Mouse (Mus musculus) gastrocnemius, postnatal 10 days (tissue): ENCODE measurements at regions not wholly inside any gene's neighbourhood (a gene's known extent, or its start where the extent isn't known, plus 50 kb on each side); places are given as distances from the start of the nearest gene placed in this dataset.
A peak's percentile ranks its signal among the peaks of the same experiment; 100 is the strongest.

ENCODE experiments used
- DNase-seq: peaks from one replicate; pipeline ENCODE4 v3.0.0; 2021; ENCODE audit warnings: mixed read lengths

DNA sequence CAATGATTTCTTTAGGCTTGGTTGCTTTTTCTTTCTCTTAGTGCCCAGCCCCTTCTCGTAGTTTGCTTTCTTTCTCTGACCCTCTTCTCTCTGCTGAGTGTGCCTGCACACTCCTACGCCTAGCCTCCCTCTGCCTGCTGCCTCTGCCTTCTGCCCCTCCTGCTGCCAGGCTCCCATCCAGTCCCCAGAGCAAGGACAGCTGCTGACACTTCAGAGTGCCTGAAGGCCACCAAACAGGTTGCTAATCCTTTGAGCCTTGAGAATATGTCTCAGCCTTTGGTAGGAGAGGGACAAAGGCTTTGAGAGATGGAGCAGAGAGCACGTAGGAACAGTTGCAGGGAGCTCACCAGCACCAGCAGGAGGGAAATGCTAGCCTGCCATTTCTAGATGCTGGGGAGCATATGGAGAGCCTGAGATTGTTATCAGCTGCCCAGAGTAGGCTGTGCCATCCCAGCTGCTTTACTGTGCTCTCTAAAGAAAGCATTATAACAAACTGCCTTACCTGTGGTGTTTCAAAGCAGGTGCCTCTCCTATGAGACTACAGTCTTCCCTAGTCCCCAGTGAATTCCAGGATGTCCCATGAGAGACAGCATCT is 103.0 kb upstream of the Arrdc4 start:
- no peak for DNase-seq

DNA sequence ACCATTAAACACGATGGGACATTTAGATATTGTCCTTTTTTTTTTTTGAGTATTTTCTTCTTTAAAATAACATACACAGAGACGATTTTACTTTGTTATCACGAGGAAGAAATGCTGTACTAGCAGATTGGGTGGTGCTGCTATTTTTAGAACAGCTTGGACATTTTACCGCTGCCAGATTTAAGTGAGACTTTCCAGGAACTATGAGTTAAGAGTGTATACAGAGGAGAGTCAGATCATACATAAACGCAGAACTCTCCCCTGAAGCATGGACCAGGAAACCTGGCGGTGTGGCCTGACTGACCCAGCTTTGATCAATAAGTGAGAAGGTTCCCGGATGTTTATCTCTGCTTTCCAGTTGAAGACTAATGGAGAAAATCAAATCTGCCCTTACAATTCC is 95.6 kb upstream of the Arrdc4 start:
- no peak for DNase-seq

DNA sequence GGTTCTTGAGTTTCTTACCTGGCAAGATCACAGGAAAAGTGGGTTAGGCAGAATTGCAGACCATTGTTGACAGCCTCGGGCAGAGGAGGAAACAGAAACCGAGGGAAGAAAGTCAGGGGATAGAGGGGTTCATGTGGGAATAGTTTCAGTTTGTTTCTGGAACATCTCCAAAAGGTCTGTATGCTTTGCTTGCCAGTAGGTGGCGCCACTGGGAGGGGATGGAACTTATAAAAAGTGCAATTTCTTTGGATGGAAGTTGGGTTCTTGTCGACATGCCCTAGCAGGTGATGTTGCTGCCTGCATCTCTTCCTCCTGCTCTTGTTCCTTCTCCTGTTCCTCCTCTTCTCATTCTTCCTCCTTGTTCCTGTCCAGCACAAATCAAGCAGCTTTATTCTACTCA is 94.3 kb upstream of the Arrdc4 start:
- peak; percentile 10 for DNase-seq

DNA sequence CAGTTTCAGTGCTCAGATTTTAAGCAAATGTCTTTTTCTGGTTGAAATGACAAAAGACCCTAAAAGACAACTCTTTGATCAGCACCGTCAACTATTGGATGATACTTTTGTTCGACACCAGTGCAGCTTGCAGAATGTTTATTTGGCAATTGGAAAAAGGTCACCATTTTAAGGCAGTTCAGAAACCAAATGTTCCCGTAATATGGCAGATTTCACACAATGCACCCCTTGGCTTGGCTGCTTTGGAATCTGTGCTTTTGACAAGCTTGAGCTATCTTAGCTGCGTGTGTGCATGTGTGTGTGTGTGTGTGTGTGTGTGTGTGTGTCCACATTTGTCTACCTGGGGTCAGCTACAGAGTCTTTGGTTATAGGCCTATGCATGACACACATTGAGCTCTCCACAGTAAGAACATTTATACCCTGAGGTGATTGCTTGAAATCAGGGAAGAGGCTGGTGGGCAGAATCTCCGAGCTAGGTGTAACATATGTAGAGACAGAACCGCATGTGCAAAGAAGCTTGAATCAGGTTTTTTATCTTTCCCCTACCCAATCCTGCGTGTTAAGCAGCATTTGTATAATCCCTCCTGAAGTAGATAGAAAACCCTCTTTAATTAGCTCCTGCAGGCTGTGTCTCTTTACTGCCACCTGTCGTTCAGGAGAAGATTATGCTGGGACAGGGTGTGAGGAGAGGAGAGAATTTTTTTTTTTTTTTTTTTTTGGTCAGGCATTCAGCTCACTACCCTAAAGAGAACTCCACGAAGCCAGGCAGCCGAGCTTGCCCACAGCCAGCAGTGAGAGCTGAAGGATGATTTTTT is 85.1 kb upstream of the Arrdc4 start:
- no peak for DNase-seq

DNA sequence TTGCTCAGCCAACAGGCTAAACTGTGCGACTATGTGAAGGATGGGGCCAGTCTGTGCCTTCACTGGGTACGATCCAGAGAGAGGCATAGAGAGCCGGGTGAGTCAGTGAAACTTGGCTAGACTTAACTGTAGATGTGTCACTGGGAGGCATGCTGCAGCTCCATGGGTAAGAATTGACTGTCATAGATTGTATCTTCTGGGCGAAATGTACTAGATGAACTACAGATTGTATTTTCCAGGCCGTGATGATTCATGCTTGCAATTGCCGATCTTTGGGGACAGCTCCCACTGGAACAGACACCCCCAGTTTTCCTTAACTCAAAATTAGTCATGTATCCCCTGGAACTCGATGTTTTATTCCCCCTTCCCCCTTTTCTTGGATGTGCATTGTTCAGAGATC is 84.5 kb upstream of the Arrdc4 start:
- DNase-seq = no peak

DNA sequence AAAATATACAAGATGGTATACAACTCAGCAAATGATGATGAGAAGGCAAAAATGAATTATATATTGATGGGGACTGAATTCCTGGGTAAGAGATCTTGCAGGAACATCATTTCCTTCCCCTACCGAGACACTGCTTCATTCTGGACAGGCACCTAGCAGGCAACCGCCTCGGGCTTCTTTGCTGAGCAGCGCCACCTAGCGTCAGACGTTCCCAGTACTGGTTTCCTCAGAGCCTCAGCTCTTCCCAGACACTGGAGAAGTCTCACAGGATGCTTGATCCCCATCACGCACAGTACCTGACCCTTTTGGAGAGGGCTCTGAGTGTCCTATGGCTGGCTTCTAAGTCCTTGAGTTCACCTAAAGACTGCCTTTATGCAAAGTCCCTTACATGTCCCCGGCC is 80.8 kb upstream of the Arrdc4 start:
- DNase-seq = peak; percentile 92

DNA sequence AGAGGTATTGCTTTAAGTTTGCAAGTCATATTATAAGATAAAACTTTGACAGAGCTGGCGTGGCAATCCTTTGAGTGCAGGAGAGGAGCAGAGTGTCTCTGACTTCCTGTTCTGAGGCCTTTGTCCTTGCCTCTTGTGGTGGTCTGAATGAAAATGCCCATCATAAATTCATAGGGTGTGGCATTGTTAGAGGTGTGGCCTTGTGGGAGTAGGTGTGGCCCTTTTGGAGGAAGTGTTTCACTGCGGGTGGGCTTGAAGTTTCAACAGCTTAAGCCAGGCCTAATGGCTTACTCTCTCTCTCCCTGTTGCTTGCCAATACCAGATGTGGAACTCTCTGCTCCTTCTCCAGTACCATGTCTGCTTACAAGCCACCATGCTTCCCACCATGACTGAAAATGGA is 75.4 kb upstream of the Arrdc4 start:
- no peak for DNase-seq

DNA sequence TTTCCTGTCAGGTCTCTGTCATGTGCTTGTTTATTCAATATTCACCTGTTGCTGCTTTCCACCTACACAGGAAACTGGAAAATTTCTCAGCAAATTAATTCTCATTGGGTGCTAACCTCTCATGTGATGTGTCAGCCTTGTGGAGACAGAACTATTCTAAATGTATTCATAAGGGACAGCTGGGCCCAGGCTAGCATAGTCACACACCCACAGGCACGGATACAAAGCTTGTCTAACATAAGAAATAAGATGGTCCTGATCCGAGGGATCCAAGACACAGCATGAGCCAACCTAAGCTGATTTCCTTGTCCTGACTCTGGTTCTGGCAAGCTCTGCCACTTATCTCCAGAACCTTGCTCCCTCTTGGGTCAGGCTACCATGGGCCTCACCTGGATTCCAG is 74.6 kb upstream of the Arrdc4 start:
- DNase-seq = no peak

DNA sequence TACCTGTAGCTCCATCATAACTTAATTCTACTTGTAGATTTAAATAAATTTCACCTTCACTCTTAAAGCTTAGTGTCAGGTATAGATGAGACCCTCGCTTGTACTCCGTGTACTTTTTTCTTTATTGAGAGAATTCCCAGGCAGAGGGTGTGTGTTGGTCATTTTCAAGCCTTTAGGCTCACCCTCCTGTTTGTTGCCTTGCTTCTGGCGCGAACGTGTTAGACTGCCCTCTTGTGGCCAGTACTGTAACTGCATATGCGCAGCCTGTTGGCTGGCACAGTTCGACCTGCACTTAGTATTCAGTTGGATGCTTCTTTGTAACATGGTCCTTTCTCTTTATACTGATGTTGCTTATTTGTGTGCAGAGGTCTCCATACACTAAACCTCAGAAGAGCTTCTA is 74.1 kb upstream of the Arrdc4 start:
- DNase-seq = peak; percentile 60

DNA sequence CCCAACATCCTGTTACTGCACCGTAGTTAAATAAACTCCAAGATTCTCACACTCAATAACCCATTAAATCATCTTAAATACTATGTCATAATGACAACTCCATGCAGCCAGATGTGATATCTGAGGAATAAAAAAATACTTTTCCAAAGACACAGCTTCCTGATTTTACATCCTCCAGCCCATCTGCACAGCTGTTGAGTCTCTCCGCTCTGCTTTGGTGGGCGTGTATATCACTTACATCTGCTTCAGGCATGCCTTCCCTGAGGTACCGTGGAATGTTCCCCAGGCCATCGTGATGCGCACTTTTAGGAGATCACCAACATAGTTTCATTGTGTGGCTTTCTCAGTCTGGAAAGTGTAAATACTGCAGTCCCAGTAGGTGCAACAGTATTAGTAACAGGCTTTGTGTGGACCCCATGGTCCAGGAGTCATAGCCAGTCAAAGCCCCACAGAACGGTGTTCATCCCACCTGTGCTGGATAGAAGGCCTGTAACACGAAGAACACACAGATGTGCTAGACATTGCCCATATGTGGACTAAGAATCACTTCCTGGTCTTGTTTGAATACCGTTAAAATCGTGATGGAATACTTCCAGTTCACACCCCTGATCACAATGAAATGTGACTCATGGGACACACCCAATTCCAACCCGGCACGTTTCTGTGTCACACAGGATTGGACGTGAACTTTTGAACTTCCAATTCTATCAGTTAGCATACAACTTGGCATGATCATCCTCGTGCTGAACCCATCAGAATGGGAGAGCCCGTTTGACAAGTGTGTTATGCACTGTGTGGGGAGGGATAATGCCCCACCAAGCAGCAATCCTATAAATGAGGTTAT is 66.0 kb upstream of the Arrdc4 start:
- DNase-seq = no peak

DNA sequence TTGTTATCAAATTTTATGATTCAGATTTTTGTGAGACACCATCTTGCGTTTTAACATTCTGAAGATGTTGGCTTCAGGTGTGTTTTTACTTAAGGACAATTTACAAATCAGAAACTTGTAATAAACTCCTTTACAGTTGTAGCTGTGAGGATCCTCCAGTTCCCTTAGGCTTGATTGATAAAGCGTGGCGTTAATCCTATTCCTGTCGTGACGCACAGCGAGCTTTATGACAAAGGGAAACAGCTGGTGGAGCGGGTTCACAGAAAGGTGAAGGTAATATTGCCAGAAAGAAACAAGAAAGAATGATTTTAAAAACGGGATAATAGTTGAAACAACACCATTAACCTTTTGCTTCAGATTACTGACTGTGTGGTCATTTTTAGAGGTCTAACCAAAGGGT is 60.7 kb upstream of the Arrdc4 start:
- DNase-seq = no peak
